Mouse (Mus musculus) spleen, adult 2 months (tissue): ENCODE results near the gene B3gnt9.
"Not testable (repeated sequence)": the region's sequence is repeated elsewhere in the genome, so short reads cannot be mapped to it uniquely, and the experiment has no call there.

Experiments
- CTCF ChIP-seq: fragments of 200-500 bp; IDR thresholded peaks from 2 replicates; pipeline ENCODE4 v1.5.1; 2011; ENCODE audit warnings: mild to moderate bottlenecking, inconsistent platforms; ENCODE audit not compliant: insufficient read depth, insufficient read length, insufficient replicate concordance; ENCODE audit errors: extremely low read depth
- POLR2A ChIP-seq: fragments of 200-500 bp; IDR thresholded peaks from 2 replicates; pipeline ENCODE4 v1.6.1; 2011; ENCODE audit warnings: low read depth, low read length, inconsistent platforms

GRCm38 (mm10) chr8:105291802-105292201 lies 36.8 kb upstream of the B3gnt9 start:
- TF ChIP-seq POLR2A = not testable (repeated sequence)
- 0 out of 2 replicates have a peak, but pooled peaks have one; percentile 4 for TF ChIP-seq CTCF
